Comparison of ENCODE assay signal across 10 mouse cellular contexts in the genomic region with DNA sequence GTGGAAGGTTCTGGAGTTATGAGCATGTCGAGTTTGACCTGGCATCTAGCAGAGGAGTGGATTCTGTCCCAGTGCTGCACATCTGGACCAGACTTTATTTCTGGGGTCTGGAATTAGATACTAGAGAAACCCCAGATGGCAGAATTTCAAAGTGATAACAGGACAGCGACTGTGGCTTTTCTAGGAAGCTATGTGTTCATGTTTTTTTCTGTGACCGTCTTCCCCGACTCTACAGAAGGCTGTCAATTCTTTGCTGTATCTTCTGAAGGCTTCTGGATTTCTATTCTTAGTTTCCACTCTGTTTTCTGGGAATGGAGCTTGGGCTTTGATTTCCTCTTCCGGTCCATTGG. TPM values are rescaled to one million over a fixed set of nuclear protein-coding genes. Genes with fewer than 3 reads are reported as not detected.
DNase-seq lines count a peak whose midpoint lies in the region; ATAC-seq and TF ChIP-seq lines count a peak whose summit lies in the region.
"Had no signal": no experiment of that assay in that cellular context is flagged by ENCODE, and none has a peak within 500 bp of the region (broad histone marks: within the 10 kb centered on the region; RNA-seq: fewer than 3 reads in every experiment).

No protein-coding gene starts in this region.

- ATAC-seq in heart, embryonic 11.5 days (replicated peaks; ENCODE audit: insufficient number of reproducible peaks, low FRiP score, low TSS enrichment) = no peak
- no peak for ATAC-seq in lung, embryonic 15.5 days (ENCODE audit: borderline replicate concordance, extremely low read depth, low FRiP score, low TSS enrichment)
- no peak for ATAC-seq in limb, embryonic 14.5 days (ENCODE audit: low FRiP score, low read depth)
- peak; percentile 10; the same call in 1 of the 2 replicates for ATAC-seq in stomach, embryonic 15.5 days (ENCODE audit: insufficient read depth, low FRiP score, low read depth)

- no peaks in the 10 kb centered on the region for H3K36me3 ChIP-seq in heart, adult 2 months (ENCODE audit: control insufficient read depth, insufficient read depth, low read length)
- no peaks in the 10 kb centered on the region for H3K36me3 ChIP-seq in heart, embryonic 11.5 days (ENCODE audit: control insufficient read depth, insufficient read depth, low read length)
- H3K36me3 ChIP-seq in lung, embryonic 15.5 days = no peaks in the 10 kb centered on the region
- no peaks in the 10 kb centered on the region for H3K36me3 ChIP-seq in limb, embryonic 14.5 days (ENCODE audit: control insufficient read depth, insufficient read depth, low read length)
- H3K36me3 ChIP-seq in stomach, embryonic 15.5 days = no peaks in the 10 kb centered on the region

- TF ChIP-seq CTCF in heart, adult 2 months (IDR thresholded peaks at IDR 0.05) = no peak

- no peaks in the 10 kb centered on the region for H3K9me3 ChIP-seq in heart, embryonic 11.5 days (replicated peaks; ENCODE audit: control insufficient read depth, low read length)
- H3K9me3 ChIP-seq in lung, embryonic 15.5 days = no peaks in the 10 kb centered on the region
- H3K9me3 ChIP-seq in limb, embryonic 14.5 days (ENCODE audit: control insufficient read depth, low read length) = no peaks in the 10 kb centered on the region
- no peaks in the 10 kb centered on the region for H3K9me3 ChIP-seq in stomach, embryonic 15.5 days

- H3K27ac ChIP-seq in heart, adult 2 months = peak overlapping the region; percentile 60
- H3K27ac ChIP-seq in heart, embryonic 11.5 days (ENCODE audit: low read depth, low read length) = no peak overlapping the region
- no peak overlapping the region for H3K27ac ChIP-seq in lung, embryonic 15.5 days
- H3K27ac ChIP-seq in limb, embryonic 14.5 days (replicated peaks; ENCODE audit: low read depth, low read length) = no peak overlapping the region
- peak overlapping the region; percentile 76; the same call in 1 of the 2 replicates for H3K27ac ChIP-seq in stomach, embryonic 15.5 days

- H3K27me3 ChIP-seq in heart, adult 2 months (ENCODE audit: control insufficient read depth, insufficient read depth, low read length) = no peaks in the 10 kb centered on the region
- H3K27me3 ChIP-seq in heart, embryonic 11.5 days (ENCODE audit: control insufficient read depth, insufficient read depth, low read length) = no peaks in the 10 kb centered on the region
- H3K27me3 ChIP-seq in lung, embryonic 15.5 days = 0 out of 2 replicates have a peak, but pooled peaks cover 3% of the 10 kb centered on the region
- no peaks in the 10 kb centered on the region for H3K27me3 ChIP-seq in limb, embryonic 14.5 days (ENCODE audit: control insufficient read depth, insufficient read depth, low read length)
- H3K27me3 ChIP-seq in stomach, embryonic 15.5 days (replicated peaks) = no peaks in the 10 kb centered on the region

- H3K4me1 ChIP-seq in heart, adult 2 months (ENCODE audit: control insufficient read depth, insufficient read depth, low read length) = peaks cover 3% of the 10 kb centered on the region; the same call in 1 of the 2 replicates
- 0 out of 2 replicates have a peak, but pooled peaks cover 11% of the 10 kb centered on the region for H3K4me1 ChIP-seq in heart, embryonic 11.5 days (ENCODE audit: control insufficient read depth, insufficient read depth, low read length)
- H3K4me1 ChIP-seq in lung, embryonic 15.5 days = peaks cover 9% of the 10 kb centered on the region
- peaks cover 21% of the 10 kb centered on the region for H3K4me1 ChIP-seq in limb, embryonic 14.5 days (ENCODE audit: control insufficient read depth, insufficient read depth, low read length)
- H3K4me1 ChIP-seq in stomach, embryonic 15.5 days = peaks cover 10% of the 10 kb centered on the region; the same call in 1 of the 2 replicates

- no peak for TF ChIP-seq POLR2A in heart, adult 2 months (IDR thresholded peaks at IDR 0.05; ENCODE audit: insufficient read depth, low read depth, low read length)
- no peak for TF ChIP-seq POLR2A in limb, embryonic 14.5 days (IDR thresholded peaks at IDR 0.05; ENCODE audit: borderline replicate concordance, extremely low read depth, insufficient read depth, insufficient read length)

- no peaks in the 10 kb centered on the region for H3K79me2 ChIP-seq in heart, adult 2 months (replicated peaks; ENCODE audit: control insufficient read depth, insufficient read depth, low read length)

- 32% methylated on average over 5 of the region's 5 CpGs for WGBS in heart, adult 2 months
- 50% methylated on average over 5 of the region's 5 CpGs for WGBS in heart, embryonic 11.5 days (ENCODE audit: insufficient replicate concordance)
- 72% methylated on average over 5 of the region's 5 CpGs for WGBS in lung, embryonic 15.5 days
- whole genome bisulfite sequencing in limb, embryonic 14.5 days = 63% methylated on average over 5 of the region's 5 CpGs
- 65% methylated on average over 5 of the region's 5 CpGs for WGBS in stomach, embryonic 15.5 days

- no peak overlapping the region for H3K4me2 ChIP-seq in heart, embryonic 11.5 days
- no peak overlapping the region for H3K4me2 ChIP-seq in lung, embryonic 15.5 days
- 0 out of 2 replicates have a peak overlapping the region, but pooled peaks have one; percentile 25 for H3K4me2 ChIP-seq in limb, embryonic 14.5 days (replicated peaks; ENCODE audit: low read depth, low read length, severe bottlenecking)
- no peak overlapping the region; the same call in 1 of the 2 replicates for H3K4me2 ChIP-seq in stomach, embryonic 15.5 days

- no peak for DNase-seq in heart, adult 2 months
- DNase-seq in lung, postnatal 36 days = no peak
- no peak for DNase-seq in limb, embryonic 14.5 days (ENCODE audit: low spot score)
- no peak for DNase-seq in urinary bladder, postnatal 14 days (ENCODE audit: low spot score)
- DNase-seq in left cerebral cortex, postnatal 36 days (ENCODE audit: low spot score in 2 of 2) = no peak
- DNase-seq: cerebellum, adult 11 months; kidney, adult 9 months had no signal

- no peak for TF ChIP-seq EP300 in heart, adult 2 months (IDR thresholded peaks at IDR 0.05; ENCODE audit: insufficient read depth, low read depth, low read length)

- no peak overlapping the region for H3K9ac ChIP-seq in heart, adult 2 months (ENCODE audit: low read depth, low read length)
- no peak overlapping the region for H3K9ac ChIP-seq in heart, embryonic 11.5 days (ENCODE audit: low read depth, low read length)
- no peak overlapping the region for H3K9ac ChIP-seq in lung, embryonic 15.5 days
- H3K9ac ChIP-seq in limb, embryonic 14.5 days (ENCODE audit: low read depth, low read length, severe bottlenecking) = no peak overlapping the region
- no peak overlapping the region for H3K9ac ChIP-seq in stomach, embryonic 15.5 days

- peak overlapping the region; percentile 27 for H3K4me3 ChIP-seq in heart, adult 2 months
- no peak overlapping the region for H3K4me3 ChIP-seq in heart, embryonic 11.5 days (ENCODE audit: low read depth, low read length)
- 0 out of 2 replicates have a peak overlapping the region, but pooled peaks have one; percentile 1 for H3K4me3 ChIP-seq in lung, embryonic 15.5 days
- H3K4me3 ChIP-seq in limb, embryonic 14.5 days (replicated peaks; ENCODE audit: low read length) = no peak overlapping the region
- H3K4me3 ChIP-seq in stomach, embryonic 15.5 days (replicated peaks) = 0 out of 2 replicates have a peak overlapping the region, but pooled peaks have one; percentile 9

- intact Hi-C loops in heart, adult 2 months (cut with DNase I) = loop anchor here (5.0 kb wide), 1 partner anchor 49 kb away; the partner anchor contains the start of gene Specc1
- intact Hi-C loops in left cerebral cortex, postnatal 36 days (cut with DNase I) = loop anchor here (5.0 kb wide), 1 partner anchor 49 kb away; the partner anchor contains the start of gene Specc1

RNA-seq across cellular contexts. Expression of gene Specc1, which starts 49.3 kb away (rescaled TPM):
- 10 to 100 TPM in 1 of 2 experiments, 1 to 10 TPM in 1; 4.6 to 21.6 TPM for total RNA-seq in heart, adult 2 months (2021)
- polyA plus RNA-seq in heart, adult 2 months (2012; rRNA removed) = 2.1 and 3.5 TPM in 2 replicates
- polyA plus RNA-seq in heart, embryonic 11.5 days (2014; fragmentation: Nextera tagmentation; extraction: Ambion mirVana) = 11.3 and 17.1 TPM in 2 replicates
- polyA plus RNA-seq in lung, embryonic 15.5 days (2015; fragmentation: Nextera tagmentation; extraction: Ambion mirVana) = 10.7 and 12.0 TPM in 2 replicates
- polyA plus RNA-seq in limb, embryonic 14.5 days (2012; rRNA removed) = 8.0 and 8.7 TPM in 2 replicates
- polyA plus RNA-seq in limb, embryonic 14.5 days (2014; fragmentation: Nextera tagmentation; extraction: Ambion mirVana) = 8.9 and 9.9 TPM in 2 replicates
- 9.8 and 13.4 TPM in 2 replicates for polyA plus RNA-seq in stomach, embryonic 15.5 days (2015; fragmentation: Nextera tagmentation; extraction: Ambion mirVana)
- 10 to 100 TPM; 61.0 to 83.6 TPM for total RNA-seq in left cerebral cortex, postnatal 36 days (2021)

Comparison
In these comparisons a context has a peak if more than half of its experiments do, and no peak if none do; other contexts are left out.
1. H3K27ac ChIP-seq: peak in heart, adult 2 months (single experiment) and stomach, embryonic 15.5 days (single experiment); none in heart, embryonic 11.5 days (single experiment), lung, embryonic 15.5 days (single experiment) and limb, embryonic 14.5 days (single experiment).
2. H3K4me3 ChIP-seq: peak in heart, adult 2 months (single experiment), lung, embryonic 15.5 days (single experiment) and stomach, embryonic 15.5 days (single experiment); none in heart, embryonic 11.5 days (single experiment) and limb, embryonic 14.5 days (single experiment).